Mouse (Mus musculus): ENCODE data around the gene Wnk4. TPM values are rescaled to one million over a fixed set of nuclear protein-coding genes. Genes with fewer than 3 reads are reported as not detected.

The Wnk4 gene
- polyA plus RNA-seq, 1 experiment from 2014 or later, result 13.7 TPM

DNA sequence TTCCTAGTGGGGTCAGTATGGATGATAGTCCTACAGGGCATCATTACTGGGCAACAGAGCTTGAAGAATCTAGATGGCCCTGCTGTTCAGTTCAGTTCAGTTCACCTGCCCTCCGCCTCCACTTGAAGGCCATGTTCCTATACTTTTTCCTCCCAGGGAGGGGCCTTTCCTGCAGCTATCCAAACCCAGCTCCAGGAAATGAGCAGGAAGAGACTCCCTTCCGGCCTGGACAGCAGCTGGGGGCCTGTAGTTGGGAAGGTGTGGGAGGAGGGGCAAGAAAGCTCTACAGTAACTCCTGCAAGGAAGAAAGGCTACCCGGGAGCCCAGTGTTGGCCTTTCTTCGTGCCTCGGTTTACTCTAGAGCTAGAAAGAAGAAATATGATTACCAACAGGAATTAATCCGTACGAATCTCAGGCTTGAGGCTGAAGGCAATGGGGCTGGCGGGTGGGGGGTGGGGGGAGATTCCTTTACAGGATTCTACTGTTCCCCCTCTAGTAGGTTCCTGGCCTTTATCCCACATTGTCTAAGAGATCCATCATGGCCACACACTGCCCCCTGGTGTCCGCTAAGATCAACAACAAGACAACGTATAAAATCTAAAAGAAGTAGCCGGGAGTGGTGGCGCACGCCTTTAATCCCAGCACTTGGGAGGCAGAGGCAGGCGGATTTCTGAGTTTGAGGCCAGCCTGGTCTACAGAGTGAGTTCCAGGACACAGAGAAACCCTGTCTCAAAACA, 11.9 kb upstream of the Wnk4 start:
- no peak overlapping the region for H3K9ac ChIP-seq (ENCODE audit: low read depth, low read length)
- peak overlapping the region; percentile 81 for H3K27ac ChIP-seq (ENCODE audit: low read depth, low read length)
- H3K36me3 ChIP-seq (ENCODE audit: control insufficient read depth, insufficient read depth, low read length), result no peaks in the 10 kb centered on the region
- H3K4me3 ChIP-seq (ENCODE audit: low read depth, low read length), result peak overlapping the region; percentile 62
- H3K4me2 ChIP-seq, result peak overlapping the region; percentile 89
- ATAC-seq (replicated peaks; ENCODE audit: insufficient number of reproducible peaks, low FRiP score, low TSS enrichment), result no peak
- peaks cover 36% of the 10 kb centered on the region for H3K27me3 ChIP-seq (ENCODE audit: control insufficient read depth, insufficient read depth, low read length)
- H3K9me3 ChIP-seq (replicated peaks; ENCODE audit: control insufficient read depth, low read length), result no peaks in the 10 kb centered on the region
- 27% methylated on average over 14 of the region's 14 CpGs for WGBS (ENCODE audit: insufficient replicate concordance)
- H3K4me1 ChIP-seq (ENCODE audit: control insufficient read depth, insufficient read depth, low read length), result 0 out of 2 replicates have a peak, but pooled peaks cover 3% of the 10 kb centered on the region

DNA sequence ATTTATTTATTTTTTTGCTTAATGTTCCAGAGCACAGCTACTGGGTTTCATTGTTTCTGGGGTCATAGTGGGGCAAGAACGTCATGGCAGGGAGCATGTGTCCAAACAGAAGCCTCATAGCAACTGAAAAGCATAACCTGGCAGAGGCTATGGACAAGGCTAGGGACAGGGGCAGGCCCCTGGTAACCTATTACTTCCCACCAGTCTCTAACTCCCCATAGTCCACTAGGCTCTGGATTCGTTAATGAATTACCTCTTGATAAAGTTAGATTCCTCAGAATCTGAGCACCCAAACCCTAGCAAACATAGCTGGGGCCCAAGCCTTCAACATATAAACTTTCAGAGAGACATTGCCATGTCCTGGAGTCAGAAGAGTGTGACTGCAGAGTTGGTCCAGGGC, 9.3 kb upstream of the Wnk4 start:
- 75% methylated on average over 2 of the region's 2 CpGs for WGBS (ENCODE audit: insufficient replicate concordance)

GRCm38 (mm10) chr11:101252941-101253340, 7.4 kb upstream of the Wnk4 start:
- no peak for ATAC-seq (replicated peaks; ENCODE audit: insufficient number of reproducible peaks, low FRiP score, low TSS enrichment)
- H3K4me3 ChIP-seq (ENCODE audit: low read depth, low read length), result peak overlapping the region; percentile 95
- peaks cover 5% of the 10 kb centered on the region; the same call in 1 of the 2 replicates for H3K27me3 ChIP-seq (ENCODE audit: control insufficient read depth, insufficient read depth, low read length)
- peak overlapping the region; percentile 71 for H3K4me2 ChIP-seq
- peaks cover 5% of the 10 kb centered on the region; the same call in 1 of the 2 replicates for H3K36me3 ChIP-seq (ENCODE audit: control insufficient read depth, insufficient read depth, low read length)
- WGBS (ENCODE audit: insufficient replicate concordance), result 8% methylated on average over 7 of the region's 7 CpGs
- H3K9ac ChIP-seq (ENCODE audit: low read depth, low read length), result peak overlapping the region; percentile 99
- peaks cover 16% of the 10 kb centered on the region for H3K4me1 ChIP-seq (ENCODE audit: control insufficient read depth, insufficient read depth, low read length)
- peak overlapping the region; percentile 95 for H3K27ac ChIP-seq (ENCODE audit: low read depth, low read length)
- no peaks in the 10 kb centered on the region for H3K9me3 ChIP-seq (replicated peaks; ENCODE audit: control insufficient read depth, low read length)

More for the DNA sequence above, 9.3 kb upstream of the Wnk4 start:
- no peak for ATAC-seq (replicated peaks; ENCODE audit: insufficient number of reproducible peaks, low FRiP score, low TSS enrichment)
- no peak overlapping the region for H3K9ac ChIP-seq (ENCODE audit: low read depth, low read length)
- H3K27ac ChIP-seq (ENCODE audit: low read depth, low read length), result no peak overlapping the region
- no peak overlapping the region for H3K4me2 ChIP-seq
- peaks cover 13% of the 10 kb centered on the region for H3K4me1 ChIP-seq (ENCODE audit: control insufficient read depth, insufficient read depth, low read length)
- peaks cover 23% of the 10 kb centered on the region for H3K27me3 ChIP-seq (ENCODE audit: control insufficient read depth, insufficient read depth, low read length)
- no peaks in the 10 kb centered on the region for H3K9me3 ChIP-seq (replicated peaks; ENCODE audit: control insufficient read depth, low read length)
- no peaks in the 10 kb centered on the region for H3K36me3 ChIP-seq (ENCODE audit: control insufficient read depth, insufficient read depth, low read length)
- no peak overlapping the region for H3K4me3 ChIP-seq (ENCODE audit: low read depth, low read length)

DNA sequence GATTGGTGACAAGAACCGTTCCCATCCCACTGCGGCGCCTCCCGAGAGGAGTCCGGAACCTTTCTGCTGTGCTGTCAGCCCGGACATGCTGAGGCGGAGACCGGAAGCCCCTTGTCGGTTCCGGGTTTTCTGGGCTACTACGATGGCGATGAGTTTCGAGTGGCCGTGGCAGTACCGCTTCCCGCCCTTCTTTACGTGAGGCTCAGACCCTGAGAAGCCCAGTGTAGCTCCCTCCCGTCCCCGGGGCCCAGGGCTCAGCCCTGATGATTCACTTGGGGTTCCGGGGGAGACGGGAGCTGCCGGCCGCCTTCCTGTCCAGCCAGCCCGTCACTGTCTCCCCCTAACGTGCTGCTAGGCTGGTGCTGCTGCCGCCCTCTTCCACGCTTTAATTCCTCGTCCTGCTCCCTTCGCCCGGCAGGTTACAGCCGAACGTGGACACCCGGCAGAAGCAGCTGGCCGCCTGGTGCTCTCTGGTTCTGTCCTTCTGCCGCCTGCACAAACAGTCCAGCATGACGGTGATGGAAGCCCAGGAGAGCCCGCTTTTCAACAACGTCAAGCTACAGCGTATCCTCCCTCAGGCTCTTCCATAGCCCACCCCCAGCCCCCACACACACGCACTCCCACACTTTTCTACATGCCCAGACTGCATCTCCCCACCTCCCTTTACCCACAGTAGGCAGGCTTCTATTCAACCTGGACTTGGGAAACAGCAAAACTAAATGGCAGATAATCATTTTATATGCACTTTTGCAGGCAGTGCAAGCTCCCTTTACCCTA, 6.6 kb upstream of the Wnk4 start, which contains the start of gene Vps25:
TSS of gene Vps25 (plus strand) at position 95 of the 777 bp plus-strand sequence.
- Histone ChIP-seq H3K4me2 (peak within 1 kb of the TSS; percentile 71), H3K4me3 (ENCODE audit: low read depth, low read length) (peak within 1 kb of the TSS; percentile 95), H3K27me3 (ENCODE audit: control insufficient read depth, insufficient read depth, low read length) (no peaks in the 10 kb centered on the region), H3K9me3 (replicated peaks; ENCODE audit: control insufficient read depth, low read length) (no peaks in the 10 kb centered on the region), H3K36me3 (ENCODE audit: control insufficient read depth, insufficient read depth, low read length) (peaks cover 5% of the 10 kb centered on the region; the same call in 1 of the 2 replicates), H3K9ac (ENCODE audit: low read depth, low read length) (peak within 1 kb of the TSS; percentile 99), H3K27ac (ENCODE audit: low read depth, low read length) (peak within 1 kb of the TSS; percentile 95), H3K4me1 (ENCODE audit: control insufficient read depth, insufficient read depth, low read length) (peaks cover 24% of the 10 kb centered on the region)
- WGBS (ENCODE audit: insufficient replicate concordance), result under 1% methylated on average over 40 of the region's 40 CpGs
- peak; percentile 68 for ATAC-seq (replicated peaks; ENCODE audit: insufficient number of reproducible peaks, low FRiP score, low TSS enrichment)

- H3K4me2 ChIP-seq, result 0 out of 2 replicates have a peak overlapping the region, but pooled peaks have one; percentile 1
- peak overlapping the region; percentile 57 for H3K27ac ChIP-seq (ENCODE audit: low read depth, low read length)
- H3K36me3 ChIP-seq (ENCODE audit: control insufficient read depth, insufficient read depth, low read length), result peaks cover 5% of the 10 kb centered on the region; the same call in 1 of the 2 replicates
- no peaks in the 10 kb centered on the region for H3K9me3 ChIP-seq (replicated peaks; ENCODE audit: control insufficient read depth, low read length)
- H3K27me3 ChIP-seq (ENCODE audit: control insufficient read depth, insufficient read depth, low read length), result no peaks in the 10 kb centered on the region
- H3K4me3 ChIP-seq (ENCODE audit: low read depth, low read length), result no peak overlapping the region
- 68% methylated on average over 13 of the region's 13 CpGs for WGBS (ENCODE audit: insufficient replicate concordance)
- peaks cover 40% of the 10 kb centered on the region for H3K4me1 ChIP-seq (ENCODE audit: control insufficient read depth, insufficient read depth, low read length)
- H3K9ac ChIP-seq (ENCODE audit: low read depth, low read length), result no peak overlapping the region
- ATAC-seq (replicated peaks; ENCODE audit: insufficient number of reproducible peaks, low FRiP score, low TSS enrichment), result no peak
Observed at GRCm38 (mm10) chr11:101255826-101256775, 4.3 kb upstream of the Wnk4 start.

GRCm38 (mm10) chr11:101259261-101259712, 1.1 kb upstream of the Wnk4 start:
- Histone ChIP-seq H3K27ac (ENCODE audit: low read depth, low read length) (peak overlapping the region; percentile 90), H3K4me2 (peak overlapping the region; percentile 96), H3K9me3 (replicated peaks; ENCODE audit: control insufficient read depth, low read length) (no peaks in the 10 kb centered on the region), H3K36me3 (ENCODE audit: control insufficient read depth, insufficient read depth, low read length) (peaks cover 5% of the 10 kb centered on the region; the same call in 1 of the 2 replicates), H3K9ac (ENCODE audit: low read depth, low read length) (peak overlapping the region; percentile 88; the same call in 1 of the 2 replicates), H3K4me3 (ENCODE audit: low read depth, low read length) (peak overlapping the region; percentile 67), H3K4me1 (ENCODE audit: control insufficient read depth, insufficient read depth, low read length) (peaks cover 60% of the 10 kb centered on the region), H3K27me3 (ENCODE audit: control insufficient read depth, insufficient read depth, low read length) (peaks cover 16% of the 10 kb centered on the region)
- 27% methylated on average over 6 of the region's 6 CpGs for whole genome bisulfite sequencing (ENCODE audit: insufficient replicate concordance)
- ATAC-seq (replicated peaks; ENCODE audit: insufficient number of reproducible peaks, low FRiP score, low TSS enrichment), result 0 out of 2 replicates have a peak, but pooled peaks have one; percentile 20

DNA sequence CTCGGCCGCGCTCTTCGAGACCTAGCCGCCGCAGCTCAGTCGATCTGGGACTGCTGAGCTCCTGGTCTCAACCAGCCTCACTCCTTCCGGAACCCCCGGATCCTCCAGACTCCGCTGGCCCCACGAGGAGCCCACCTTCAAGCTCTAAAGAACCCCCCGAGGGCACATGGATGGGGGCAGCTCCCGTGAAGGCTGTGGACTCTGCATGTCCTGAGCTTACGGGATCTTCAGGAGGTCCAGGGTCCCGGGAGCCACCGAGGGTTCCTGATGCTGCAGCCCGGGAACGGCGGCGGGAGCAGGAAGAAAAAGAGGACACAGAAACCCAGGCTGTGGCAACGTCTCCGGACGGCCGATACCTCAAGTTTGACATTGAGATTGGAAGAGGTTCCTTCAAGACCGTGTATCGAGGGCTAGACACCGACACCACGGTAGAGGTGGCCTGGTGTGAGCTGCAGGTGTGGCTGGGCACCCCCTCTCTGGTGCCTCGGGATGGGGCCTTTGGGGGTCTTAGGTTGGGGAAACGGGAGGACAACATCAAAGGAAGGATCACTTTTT, 536 bp downstream of the Wnk4 start:
- Histone ChIP-seq H3K27me3 (ENCODE audit: control insufficient read depth, insufficient read depth, low read length) (peaks cover 26% of the 10 kb centered on the region), H3K4me2 (peak overlapping the region; percentile 96), H3K4me3 (ENCODE audit: low read depth, low read length) (peak overlapping the region; percentile 67), H3K9ac (ENCODE audit: low read depth, low read length) (peak overlapping the region; percentile 88), H3K36me3 (ENCODE audit: control insufficient read depth, insufficient read depth, low read length) (peaks cover 5% of the 10 kb centered on the region; the same call in 1 of the 2 replicates), H3K9me3 (replicated peaks; ENCODE audit: control insufficient read depth, low read length) (no peaks in the 10 kb centered on the region), H3K27ac (ENCODE audit: low read depth, low read length) (peak overlapping the region; percentile 90), H3K4me1 (ENCODE audit: control insufficient read depth, insufficient read depth, low read length) (peaks cover 63% of the 10 kb centered on the region)
- no peak for ATAC-seq (replicated peaks; ENCODE audit: insufficient number of reproducible peaks, low FRiP score, low TSS enrichment)
- WGBS (ENCODE audit: insufficient replicate concordance), result 2% methylated on average over 30 of the region's 30 CpGs
